Mouse (Mus musculus) G1E (cell line): ENCODE data around the gene Hat1.

Experiments used
- CTCF ChIP-seq: IDR thresholded peaks from 2 replicates; pipeline ENCODE4 v1.5.1; 2012; ENCODE audit warnings: low read depth, low read length, inconsistent platforms, mixed read lengths
- GATA2 ChIP-seq: IDR thresholded peaks from 2 replicates; pipeline ENCODE4 v1.6.1; 2012; ENCODE audit warnings: low read depth, low read length, inconsistent platforms, borderline replicate concordance
- POLR2AphosphoS5 ChIP-seq: IDR thresholded peaks from 2 replicates; pipeline ENCODE4 v1.6.1; 2012; ENCODE audit warnings: low read depth, low read length, inconsistent platforms; ENCODE audit not compliant: insufficient replicate concordance

- TF ChIP-seq CTCF (no peak), POLR2AphosphoS5 (no peak), GATA2 (no peak)
These were observed 28.6 kb upstream of the Hat1 start for GRCm38 (mm10) chr2:71360192-71360591.
